Comparison of ENCODE assay signal across 8 mouse cellular contexts in the genomic region with DNA sequence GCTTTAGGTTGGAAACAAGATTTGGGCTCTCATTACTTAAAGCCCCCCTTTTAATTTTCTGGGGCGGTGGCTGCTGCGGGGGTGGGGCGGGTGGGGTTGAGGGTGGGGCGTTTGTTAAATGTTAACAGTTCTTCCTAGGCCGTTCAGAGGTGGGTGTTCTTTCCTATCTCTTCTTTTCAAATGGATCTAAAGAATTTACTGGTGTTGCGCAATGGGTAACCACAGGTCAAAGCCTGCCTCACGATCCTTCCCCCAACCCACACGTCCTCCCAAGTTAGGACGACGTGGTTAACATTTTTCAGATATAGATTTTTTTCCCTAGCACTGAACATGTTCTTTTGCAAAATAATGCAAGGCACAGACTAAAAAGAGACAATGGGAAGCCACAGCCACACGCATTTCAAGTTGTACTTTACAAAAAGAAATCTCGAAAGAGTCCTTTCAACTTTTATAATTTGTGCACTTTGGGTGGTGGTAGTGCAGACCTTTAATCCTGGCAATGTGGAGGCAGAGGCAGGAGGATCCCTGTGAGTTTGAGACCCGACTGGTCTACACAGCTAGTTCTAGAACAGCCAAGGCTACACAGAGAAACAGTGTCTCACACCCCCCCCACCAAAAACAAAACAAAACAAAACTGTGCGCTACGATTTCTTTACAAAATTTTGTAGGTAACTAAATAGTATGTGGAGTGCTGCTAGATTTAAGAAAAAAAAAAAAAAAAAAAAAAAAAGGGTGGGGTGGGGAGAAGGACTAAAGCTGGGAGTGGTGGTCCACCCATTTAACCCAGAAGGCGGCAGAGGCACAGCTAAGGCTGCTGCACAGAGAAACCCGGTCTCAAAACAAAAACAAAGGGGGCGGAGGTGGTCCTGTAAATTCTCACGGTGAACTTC. TPM values are rescaled to one million over a fixed set of nuclear protein-coding genes. Genes with fewer than 3 reads are reported as not detected.
DNase-seq lines count a peak whose midpoint lies in the region; ATAC-seq and TF ChIP-seq lines count a peak whose summit lies in the region.

No protein-coding gene starts in this region.

- WGBS in embryonic facial prominence, embryonic 15.5 days: 57% methylated on average over 19 of the region's 19 CpGs
- 64% methylated on average over 19 of the region's 19 CpGs for WGBS in limb, embryonic 14.5 days
- WGBS in stomach, embryonic 15.5 days: 47% methylated on average over 19 of the region's 19 CpGs

- no peak for TF ChIP-seq POLR2A in limb, embryonic 14.5 days (IDR thresholded peaks at IDR 0.05; ENCODE audit: borderline replicate concordance, extremely low read depth, insufficient read depth, insufficient read length)

- no peak overlapping the region for H3K9ac ChIP-seq in embryonic facial prominence, embryonic 15.5 days
- peak overlapping the region; percentile 58; the same call in 1 of the 2 replicates for H3K9ac ChIP-seq in limb, embryonic 14.5 days (ENCODE audit: low read depth, low read length, severe bottlenecking)
- H3K9ac ChIP-seq in stomach, embryonic 15.5 days: no peak overlapping the region

- H3K27ac ChIP-seq in embryonic facial prominence, embryonic 15.5 days (replicated peaks): peak overlapping the region; percentile 58; the same call in 1 of the 2 replicates
- H3K27ac ChIP-seq in limb, embryonic 14.5 days (replicated peaks; ENCODE audit: low read depth, low read length): no peak overlapping the region
- H3K27ac ChIP-seq in stomach, embryonic 15.5 days: peak overlapping the region; percentile 88

- H3K4me2 ChIP-seq in embryonic facial prominence, embryonic 15.5 days (replicated peaks): peak overlapping the region; percentile 72
- H3K4me2 ChIP-seq in limb, embryonic 14.5 days (replicated peaks; ENCODE audit: low read depth, low read length, severe bottlenecking): peak overlapping the region; percentile 83
- H3K4me2 ChIP-seq in stomach, embryonic 15.5 days: peak overlapping the region; percentile 86

- ATAC-seq in megakaryocyte, adult 5-6 weeks (ENCODE audit: poor library complexity, severe bottlenecking): no peak
- no peak for ATAC-seq in embryonic facial prominence, embryonic 15.5 days (ENCODE audit: insufficient number of reproducible peaks, low FRiP score, low TSS enrichment, low read depth)
- no peak for ATAC-seq in limb, embryonic 14.5 days (ENCODE audit: low FRiP score, low read depth)
- peak; percentile 63; the same call in 1 of the 2 replicates for ATAC-seq in stomach, embryonic 15.5 days (ENCODE audit: insufficient read depth, low FRiP score, low read depth)

- no peaks in the 10 kb centered on the region for H3K27me3 ChIP-seq in megakaryocyte, embryonic 14.5 days (replicated peaks)
- no peaks in the 10 kb centered on the region for H3K27me3 ChIP-seq in embryonic facial prominence, embryonic 15.5 days
- H3K27me3 ChIP-seq in limb, embryonic 14.5 days (ENCODE audit: control insufficient read depth, insufficient read depth, low read length): no peaks in the 10 kb centered on the region
- no peaks in the 10 kb centered on the region for H3K27me3 ChIP-seq in stomach, embryonic 15.5 days (replicated peaks)

- H3K4me1 ChIP-seq in megakaryocyte, embryonic 14.5 days: peaks cover 60% of the 10 kb centered on the region
- no peaks in the 10 kb centered on the region for H3K4me1 ChIP-seq in embryonic facial prominence, embryonic 15.5 days
- no peaks in the 10 kb centered on the region for H3K4me1 ChIP-seq in limb, embryonic 14.5 days (ENCODE audit: control insufficient read depth, insufficient read depth, low read length)
- 0 out of 2 replicates have a peak, but pooled peaks cover 3% of the 10 kb centered on the region for H3K4me1 ChIP-seq in stomach, embryonic 15.5 days

- H3K36me3 ChIP-seq in megakaryocyte, embryonic 14.5 days (replicated peaks; ENCODE audit: low read length): no peaks in the 10 kb centered on the region
- H3K36me3 ChIP-seq in embryonic facial prominence, embryonic 15.5 days: no peaks in the 10 kb centered on the region
- H3K36me3 ChIP-seq in limb, embryonic 14.5 days (ENCODE audit: control insufficient read depth, insufficient read depth, low read length): no peaks in the 10 kb centered on the region
- H3K36me3 ChIP-seq in stomach, embryonic 15.5 days: no peaks in the 10 kb centered on the region

- no peak for DNase-seq in limb, embryonic 14.5 days (ENCODE audit: low spot score)
- no peak for DNase-seq in adipocyte (ENCODE audit: low spot score)
- DNase-seq in Muller cell, postnatal 12 days (ENCODE audit: inconsistent ontology term): no peak
- no peak for DNase-seq in thymus, adult 18-20 months

- peak overlapping the region; percentile 98 for H3K4me3 ChIP-seq in megakaryocyte, embryonic 14.5 days (replicated peaks)
- peak overlapping the region; percentile 60 for H3K4me3 ChIP-seq in embryonic facial prominence, embryonic 15.5 days (replicated peaks)
- peak overlapping the region; percentile 50 for H3K4me3 ChIP-seq in limb, embryonic 14.5 days (replicated peaks; ENCODE audit: low read length)
- peak overlapping the region; percentile 64 for H3K4me3 ChIP-seq in stomach, embryonic 15.5 days (replicated peaks)

- H3K9me3 ChIP-seq in megakaryocyte, embryonic 14.5 days: no peaks in the 10 kb centered on the region
- no peaks in the 10 kb centered on the region for H3K9me3 ChIP-seq in embryonic facial prominence, embryonic 15.5 days (replicated peaks)
- no peaks in the 10 kb centered on the region for H3K9me3 ChIP-seq in limb, embryonic 14.5 days (ENCODE audit: control insufficient read depth, low read length)
- H3K9me3 ChIP-seq in stomach, embryonic 15.5 days: no peaks in the 10 kb centered on the region

RNA-seq across cellular contexts. Expression of gene Frrs1, which starts 1.3 kb away (rescaled TPM):
- 13.7 TPM in 1 of 2 replicates, not detected in the other for polyA plus RNA-seq in megakaryocyte, embryonic 14.5 days (2012; ENCODE audit: insufficient read depth, low replicate concordance)
- 54.3 and 54.9 TPM in 2 replicates for total RNA-seq in megakaryocyte, adult 5-6 weeks (2015)
- 37.9 and 38.4 TPM in 2 replicates for total RNA-seq in megakaryocyte, adult 5-6 weeks (2017)
- polyA plus RNA-seq in embryonic facial prominence, embryonic 15.5 days (2015; fragmentation: Nextera tagmentation; extraction: Ambion mirVana): 16.9 and 18.9 TPM in 2 replicates
- polyA plus RNA-seq in limb, embryonic 14.5 days (2012; rRNA removed): 6.4 and 8.2 TPM in 2 replicates
- 12.4 and 13.2 TPM in 2 replicates for polyA plus RNA-seq in limb, embryonic 14.5 days (2014; fragmentation: Nextera tagmentation; extraction: Ambion mirVana)
- 34.5 and 40.5 TPM in 2 replicates for polyA plus RNA-seq in stomach, embryonic 15.5 days (2015; fragmentation: Nextera tagmentation; extraction: Ambion mirVana)

RNA-seq across cellular contexts. Expression of gene Agl, which starts 52.6 kb away (rescaled TPM):
- 0.34 and 1.0 TPM in 2 replicates for polyA plus RNA-seq in megakaryocyte, embryonic 14.5 days (2012; ENCODE audit: insufficient read depth, low replicate concordance)
- 15.5 and 21.4 TPM in 2 replicates for total RNA-seq in megakaryocyte, adult 5-6 weeks (2015)
- 19.3 and 20.6 TPM in 2 replicates for total RNA-seq in megakaryocyte, adult 5-6 weeks (2017)
- 23.3 and 23.5 TPM in 2 replicates for polyA plus RNA-seq in embryonic facial prominence, embryonic 15.5 days (2015; fragmentation: Nextera tagmentation; extraction: Ambion mirVana)
- 16.0 and 18.0 TPM in 2 replicates for polyA plus RNA-seq in limb, embryonic 14.5 days (2012; rRNA removed)
- polyA plus RNA-seq in limb, embryonic 14.5 days (2014; fragmentation: Nextera tagmentation; extraction: Ambion mirVana): 25.1 and 26.9 TPM in 2 replicates
- 13.8 and 14.0 TPM in 2 replicates for polyA plus RNA-seq in stomach, embryonic 15.5 days (2015; fragmentation: Nextera tagmentation; extraction: Ambion mirVana)
